Mouse (Mus musculus) thymus, postnatal 10 days (tissue): ENCODE data around the gene Olfr675.
"Not testable (repeated sequence)": the region's sequence is repeated elsewhere in the genome, so short reads cannot be mapped to it uniquely, and the experiment has no call there.

Experiments used
- DNase-seq, 2 experiments: peaks; one replicate each; pipeline ENCODE4 v3.0.0; 2021; ENCODE audit warnings: low spot score in 2 of 2

Olfr675 gene

DNA sequence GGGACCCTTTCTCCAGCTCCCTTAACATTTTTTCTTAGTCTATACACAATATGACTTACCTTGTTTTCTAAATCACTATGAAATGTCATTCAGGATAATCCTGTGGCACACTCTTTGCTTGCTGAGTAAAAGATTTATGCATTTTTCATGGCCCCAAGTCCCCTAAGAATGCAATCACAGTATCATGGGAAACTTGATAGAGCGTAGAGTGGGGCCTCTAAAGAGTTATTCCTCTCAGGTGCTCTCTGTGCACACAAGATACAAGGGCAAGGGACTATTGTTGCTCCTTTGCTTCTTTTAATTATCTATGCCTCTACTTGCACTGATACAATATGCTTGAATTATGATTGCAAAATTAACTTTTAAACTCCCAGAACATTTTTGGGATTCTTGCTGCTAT is at the start of gene Olfr675:
Olfr675 (minus strand) TSS at position 101 of the 400 bp plus-strand sequence.
- DNase-seq, result no peak

DNA sequence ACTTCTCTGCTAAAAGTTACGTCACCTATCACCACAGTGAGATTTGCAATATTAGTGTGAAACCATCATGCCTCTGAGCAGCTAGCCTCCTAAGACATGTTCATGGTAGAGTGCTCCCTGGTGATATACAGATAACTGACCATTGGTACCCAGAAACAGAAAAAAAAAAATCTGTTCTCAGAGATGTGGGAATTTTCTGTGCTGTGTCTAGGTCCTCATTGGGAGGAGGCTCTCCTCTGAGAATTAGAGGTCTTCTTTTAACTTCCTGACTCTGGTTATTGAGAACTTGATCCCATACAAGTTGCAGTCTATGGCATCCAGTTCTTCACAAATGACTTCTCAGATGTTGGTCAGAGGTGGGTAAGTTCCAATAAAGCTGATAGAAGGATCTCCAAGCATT is 35.9 kb upstream of the Olfr675 start, which contains the start of gene Olfr678:
Olfr678 (plus strand) TSS at position 301 of the 400 bp plus-strand sequence.
- DNase-seq, result no peak

GRCm38 (mm10) chr7:105058951-105059350 is 30.7 kb upstream of the Olfr675 start:
- DNase-seq, result no peak

DNA sequence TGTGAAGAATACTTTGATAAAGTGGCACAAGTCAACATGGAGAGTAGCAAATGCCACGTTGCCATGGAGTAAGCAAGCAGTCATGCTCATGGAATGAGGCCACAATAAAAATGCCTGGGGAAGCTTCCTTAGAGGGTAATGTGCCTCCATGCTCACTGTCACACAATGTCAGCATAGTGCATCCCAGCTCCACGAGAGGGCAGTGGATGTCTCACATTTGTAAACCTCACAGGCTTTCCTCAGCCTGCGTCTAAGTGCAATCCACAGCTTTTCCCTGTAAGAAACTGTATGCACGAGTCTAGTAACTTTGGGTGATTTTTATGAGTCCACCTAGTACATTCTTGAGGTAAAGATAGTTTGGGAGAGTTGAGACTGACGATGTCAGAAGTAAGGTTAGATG is 5.6 kb upstream of the Olfr675 start:
- DNase-seq, result not testable (repeated sequence)

DNA sequence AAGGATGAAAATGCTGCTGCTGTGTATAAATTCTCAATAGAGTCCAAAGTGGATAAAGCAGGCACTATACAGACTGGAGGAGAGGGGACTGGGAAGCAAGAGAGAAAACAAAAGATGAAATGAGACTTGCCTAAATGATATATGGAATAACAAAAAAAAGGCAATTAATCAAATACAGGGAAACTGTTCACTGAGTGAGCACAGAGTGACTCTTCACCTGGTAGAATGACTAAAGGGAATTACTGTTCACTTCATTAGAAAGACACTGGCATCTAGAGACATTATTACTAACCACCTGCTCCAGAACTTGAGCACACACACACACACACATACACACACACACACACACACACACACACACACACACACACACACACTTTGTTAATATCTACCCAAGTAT is 4.1 kb upstream of the Olfr675 start, which contains the start of gene Olfr676:
Olfr676 (plus strand) TSS at position 301 of the 400 bp plus-strand sequence.
- no peak for DNase-seq

DNA sequence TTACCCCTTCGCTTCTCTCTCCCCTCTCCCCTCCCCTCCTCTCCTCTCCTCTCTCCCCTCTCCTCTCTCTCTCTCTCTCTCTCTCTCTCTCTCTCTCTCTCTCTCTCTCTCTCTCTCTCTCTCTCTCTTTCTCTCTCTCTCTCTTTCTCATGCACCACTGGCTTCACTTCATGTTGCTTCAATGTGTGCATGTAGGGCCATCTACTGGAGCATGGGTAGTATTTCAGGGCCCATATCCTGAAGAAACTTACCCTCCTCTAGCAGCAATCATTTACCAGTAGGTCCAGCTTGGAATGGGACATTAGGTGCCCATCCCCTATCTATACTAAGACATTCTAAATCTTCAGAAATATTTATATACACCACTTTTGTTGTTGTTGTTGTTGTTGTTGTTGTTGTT is 5.7 kb downstream of the Olfr675 start:
- DNase-seq, result no peak

GRCm38 (mm10) chr7:105001929-105002328 is 26.3 kb downstream of the Olfr675 start, which contains the start of gene Olfr672:
Gene Olfr672 (minus strand): TSS chr7:105002029.
- DNase-seq, result no peak

GRCm38 (mm10) chr7:104979026-104979425 is 49.2 kb downstream of the Olfr675 start, which contains the start of gene Olfr671:
Gene Olfr671 (minus strand): TSS chr7:104979126.
- DNase-seq, result no peak

DNA sequence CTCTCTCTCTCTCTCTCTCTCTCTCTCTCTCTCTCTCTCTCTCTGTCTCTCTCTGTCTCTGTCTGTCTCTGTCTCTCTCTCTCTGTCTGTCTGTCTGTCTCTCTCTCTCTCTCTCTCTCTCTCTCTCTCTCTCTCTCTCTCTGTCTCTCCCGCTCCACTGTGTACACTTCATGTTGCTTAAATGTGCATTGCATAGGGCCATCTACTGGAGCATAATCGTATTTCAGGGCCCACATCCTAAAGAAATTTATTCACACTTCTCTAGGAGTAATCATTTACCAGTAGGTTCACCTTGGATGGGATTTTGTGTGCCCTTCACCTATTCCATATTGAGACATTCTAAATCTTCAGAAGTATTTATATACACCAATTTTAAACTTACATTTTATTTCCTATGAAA is 55.8 kb downstream of the Olfr675 start:
- not testable (repeated sequence) for DNase-seq
